Mouse (Mus musculus): ENCODE data around the gene Kcnc3. TPM values are rescaled to one million over a fixed set of nuclear protein-coding genes. Genes with fewer than 3 reads are reported as not detected.

Gene Kcnc3
- polyA plus RNA-seq, 1 experiment = 0.02 TPM

DNA sequence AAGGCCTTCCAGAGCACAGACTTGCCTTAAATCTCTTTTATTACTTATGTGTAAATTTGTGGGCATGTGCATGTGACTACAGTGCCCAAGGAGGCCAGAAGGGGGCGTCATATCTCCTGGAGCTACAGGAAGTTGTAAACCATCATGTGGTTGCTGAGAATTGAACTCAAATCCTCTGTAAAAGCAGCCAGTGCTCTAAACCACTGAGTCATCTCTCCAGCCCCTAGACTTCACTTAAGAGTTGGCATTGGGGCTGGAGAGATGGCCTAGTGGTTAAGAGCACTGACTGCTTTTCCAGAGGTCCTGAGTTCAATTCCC is 35.6 kb downstream of the Kcnc3 start:
- no peak for TF ChIP-seq GATA1 (IDR thresholded peaks at IDR 0.05; ENCODE audit: low read length)

DNA sequence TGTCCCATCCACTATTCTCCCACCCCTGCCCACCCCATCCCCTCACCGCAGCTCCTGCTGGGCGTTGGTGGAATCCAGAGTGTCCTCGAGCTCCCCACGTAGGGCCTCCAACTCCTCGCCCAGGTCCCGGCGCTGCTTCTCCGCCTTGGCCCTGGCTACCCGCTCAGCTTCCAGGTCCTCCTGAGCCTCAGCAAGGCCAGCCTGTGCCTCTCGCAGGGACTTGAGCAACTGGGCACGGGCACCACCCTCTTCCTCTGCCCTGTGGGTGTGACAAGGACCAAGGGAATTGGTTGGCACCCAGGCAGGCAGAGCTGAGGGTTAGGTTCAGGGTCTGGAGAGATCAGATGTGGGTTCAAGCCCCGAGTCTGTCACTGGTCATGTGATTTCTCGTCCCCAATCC is 36.5 kb downstream of the Kcnc3 start:
- no peak for TF ChIP-seq GATA1 (IDR thresholded peaks at IDR 0.05; ENCODE audit: low read length)

DNA sequence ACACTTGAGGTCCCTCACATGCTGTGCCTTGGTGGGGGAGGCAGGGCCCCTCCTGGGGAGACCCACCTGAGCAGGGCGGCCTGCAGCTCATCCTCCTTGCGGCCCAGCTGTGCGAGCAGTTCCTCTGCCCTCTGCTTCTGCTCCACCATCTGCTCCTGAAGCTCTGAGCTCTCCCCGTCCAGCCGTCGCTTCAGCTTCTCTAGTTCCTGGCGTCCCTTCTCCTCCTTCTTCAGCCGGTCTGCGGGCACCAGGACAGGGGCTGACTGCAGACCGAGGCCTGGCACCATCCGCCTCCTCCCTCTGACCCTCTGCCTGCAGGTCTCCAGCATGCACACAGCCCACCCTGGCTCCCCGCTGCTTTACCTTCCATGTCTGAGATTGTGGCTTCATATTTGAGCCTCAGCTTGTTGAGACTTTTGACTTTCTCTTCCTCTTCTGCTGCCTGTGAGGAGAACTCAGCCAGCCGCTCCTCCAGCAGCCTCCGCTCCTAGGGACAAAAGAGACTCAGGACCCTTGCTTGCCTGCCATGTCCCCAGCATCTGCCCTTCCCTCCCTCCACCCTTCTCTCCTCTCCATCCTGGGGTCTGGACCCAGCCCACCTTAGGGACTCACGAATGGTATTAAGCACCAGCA is 38.1 kb downstream of the Kcnc3 start:
- no peak for TF ChIP-seq GATA1 (IDR thresholded peaks at IDR 0.05; ENCODE audit: low read length)

DNA sequence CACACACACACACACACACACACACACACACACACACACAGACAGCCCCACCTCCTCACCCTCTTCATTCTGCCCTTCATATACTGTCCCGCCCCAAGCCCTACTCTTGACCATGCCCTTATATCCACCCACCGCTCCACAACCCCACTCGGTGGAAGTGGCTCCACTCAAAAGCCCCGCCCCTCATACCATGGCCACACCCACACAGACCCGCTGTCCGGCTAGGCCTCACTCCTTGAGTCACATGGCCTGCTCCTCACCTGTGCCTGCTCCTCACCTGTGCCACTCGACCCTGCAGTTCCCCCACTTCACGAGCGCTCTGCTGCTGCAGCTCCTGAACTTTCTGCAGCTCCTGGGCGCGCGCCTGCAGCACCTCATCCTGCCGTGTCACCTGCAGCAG is 40.0 kb downstream of the Kcnc3 start:
- TF ChIP-seq GATA1 (IDR thresholded peaks at IDR 0.05; ENCODE audit: low read length) = no peak

DNA sequence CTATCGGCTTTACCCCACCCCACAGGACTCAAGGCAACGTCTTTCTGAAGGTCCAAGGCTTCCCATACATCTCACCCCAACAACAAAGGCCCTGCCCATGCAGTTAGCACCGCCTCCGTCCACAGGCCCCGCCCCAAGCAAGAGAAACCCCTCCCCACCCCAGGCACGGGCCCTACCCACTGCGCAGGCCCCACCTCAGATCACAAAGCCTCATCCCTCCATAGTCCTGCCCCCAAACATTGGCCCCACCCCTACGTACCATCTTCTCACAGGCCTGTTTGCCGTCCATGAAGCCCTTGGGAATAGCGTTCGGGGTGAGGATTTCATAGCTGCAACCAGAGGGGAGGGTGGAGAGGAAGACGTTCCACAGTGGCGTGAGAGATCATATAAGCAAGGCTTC is 42.2 kb downstream of the Kcnc3 start:
- no peak for TF ChIP-seq GATA1 (IDR thresholded peaks at IDR 0.05; ENCODE audit: low read length)

DNA sequence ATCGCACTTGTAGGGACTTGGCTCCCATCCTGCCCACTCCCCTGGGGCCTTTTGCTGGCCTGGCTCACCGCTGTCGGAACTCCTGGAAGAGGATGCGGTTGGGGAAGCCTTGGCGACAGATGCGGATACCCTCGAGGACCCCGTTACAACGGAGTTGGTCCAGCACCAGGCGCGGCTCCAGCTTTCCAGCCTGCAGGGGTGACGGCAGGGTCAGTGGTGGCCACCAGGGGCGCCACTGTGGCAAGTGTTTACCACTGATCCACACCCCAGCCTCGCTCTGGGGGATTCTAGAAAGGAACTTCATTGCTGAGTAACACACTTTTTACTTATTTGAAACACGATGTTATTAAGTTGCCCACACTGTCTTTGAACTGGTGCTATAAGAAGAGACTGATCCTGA is 42.9 kb downstream of the Kcnc3 start:
- no peak for TF ChIP-seq GATA1 (IDR thresholded peaks at IDR 0.05; ENCODE audit: low read length)

DNA sequence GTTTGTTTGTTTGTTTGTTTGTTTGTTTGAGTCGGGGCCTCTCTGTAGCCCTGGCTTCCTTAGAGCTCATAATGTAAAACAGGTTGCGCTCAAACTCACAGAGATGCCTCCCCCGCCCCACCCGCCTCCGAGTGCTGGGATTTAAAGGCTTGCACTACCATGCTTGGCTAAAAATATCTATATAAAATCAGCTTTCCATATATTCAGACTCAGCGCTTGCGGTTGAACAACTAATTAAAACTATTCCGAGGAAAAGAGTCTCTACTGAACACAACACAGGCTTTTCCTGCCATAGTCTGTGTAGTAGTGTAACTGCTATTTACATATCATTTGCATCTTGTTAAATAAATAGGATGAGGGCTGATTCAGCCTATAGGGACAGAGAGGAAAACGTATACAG is 46.2 kb downstream of the Kcnc3 start:
- TF ChIP-seq GATA1 (IDR thresholded peaks at IDR 0.05; ENCODE audit: low read length) = no peak

DNA sequence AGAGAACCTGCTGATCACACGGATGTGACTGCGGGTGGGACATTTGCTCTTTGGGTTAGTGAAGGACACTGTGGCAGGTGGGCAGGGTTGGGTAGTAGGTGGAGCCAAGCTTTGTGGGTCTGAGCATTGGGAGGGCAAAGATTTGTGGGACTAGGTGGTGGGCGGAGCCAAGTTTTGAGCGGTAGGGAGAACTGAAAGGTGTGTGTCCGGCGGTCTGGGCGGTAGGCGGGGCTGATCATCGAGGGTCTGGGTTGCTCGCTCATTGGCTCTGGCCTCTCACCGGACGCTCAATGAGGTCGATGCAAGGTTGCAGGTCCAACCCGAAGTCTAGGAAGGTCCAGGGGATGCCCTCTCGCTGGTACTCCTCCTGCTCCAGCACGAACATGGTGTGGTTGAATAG is 48.2 kb downstream of the Kcnc3 start:
- no peak for TF ChIP-seq GATA1 (IDR thresholded peaks at IDR 0.05; ENCODE audit: low read length)

DNA sequence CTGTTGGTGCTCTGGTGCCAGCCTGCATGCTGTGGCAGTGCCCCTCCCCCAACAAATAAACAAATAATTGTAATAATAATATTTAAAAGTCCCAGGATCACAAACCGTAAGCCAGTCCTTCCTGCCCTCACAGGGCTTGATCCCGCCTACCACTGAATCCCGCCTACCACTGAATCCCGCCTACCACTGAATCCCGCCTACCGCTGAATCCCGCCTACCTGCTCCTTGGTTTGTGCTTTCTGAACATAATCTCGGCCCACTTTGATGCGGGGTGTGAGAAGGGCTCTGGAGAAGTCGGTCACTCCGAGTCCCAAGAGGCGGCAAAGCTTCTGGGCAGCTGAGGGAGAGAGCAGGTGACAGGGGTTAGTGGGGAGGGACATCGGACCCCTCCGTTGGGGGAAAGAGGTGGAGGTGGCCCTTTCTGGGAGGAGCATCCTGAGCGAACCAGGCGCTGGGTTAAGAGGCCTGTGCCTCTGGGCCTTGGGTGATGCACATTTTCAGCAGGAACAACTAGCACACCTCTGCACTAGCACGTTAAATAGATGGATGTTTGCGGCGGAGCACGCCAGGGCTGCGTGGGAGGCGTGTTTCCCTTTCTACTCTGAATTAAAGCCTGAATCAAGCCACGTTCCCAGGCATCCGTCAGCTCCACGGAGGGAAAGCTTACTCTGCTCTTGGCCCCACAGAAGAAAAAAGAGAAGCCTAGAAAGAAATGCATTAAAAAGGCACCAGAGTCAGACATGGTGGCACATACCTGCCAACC is 50.6 kb downstream of the Kcnc3 start:
- TF ChIP-seq GATA1 (IDR thresholded peaks at IDR 0.05; ENCODE audit: low read length) = no peak

DNA sequence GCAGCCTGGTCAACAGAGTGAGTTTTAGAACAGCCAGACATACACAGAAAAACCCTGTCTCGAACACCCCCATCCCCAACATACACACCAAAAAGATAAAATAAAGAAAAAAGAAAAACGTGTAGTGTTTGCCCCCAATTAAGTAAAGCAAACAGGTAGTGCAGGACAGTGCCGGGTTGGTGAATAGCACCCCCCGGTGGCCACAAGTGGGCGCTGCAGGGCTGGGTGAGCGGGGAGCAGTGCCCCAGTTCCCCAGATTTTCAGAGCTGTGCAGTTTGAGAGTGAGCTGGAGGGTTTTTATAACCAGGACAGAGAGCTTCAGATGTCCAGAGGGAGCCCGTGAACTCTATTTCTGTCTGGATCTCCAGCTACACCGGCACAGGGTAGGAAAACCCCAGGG is 51.4 kb downstream of the Kcnc3 start:
- TF ChIP-seq GATA1 (IDR thresholded peaks at IDR 0.05; ENCODE audit: low read length) = no peak

DNA sequence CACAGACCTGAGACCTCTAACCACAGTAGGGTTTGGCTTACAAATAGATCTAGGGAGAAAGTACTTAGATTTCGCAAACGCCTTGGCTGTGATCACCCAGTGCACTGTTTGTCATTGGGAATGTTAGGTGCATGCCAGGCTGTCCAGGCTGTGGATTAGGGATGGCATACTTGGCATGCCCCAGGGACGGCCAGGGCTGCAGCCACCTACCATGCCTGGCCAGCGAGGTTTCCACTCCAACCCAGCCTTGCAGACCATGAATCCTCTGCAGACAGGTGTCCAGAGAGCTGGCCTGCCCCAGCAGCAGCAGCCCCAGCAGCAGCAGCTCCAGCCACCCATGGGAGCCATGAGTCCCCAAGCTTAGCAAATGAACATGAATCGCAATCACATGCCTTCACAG is 54.8 kb downstream of the Kcnc3 start:
- no peak for TF ChIP-seq GATA1 (IDR thresholded peaks at IDR 0.05; ENCODE audit: low read length)

DNA sequence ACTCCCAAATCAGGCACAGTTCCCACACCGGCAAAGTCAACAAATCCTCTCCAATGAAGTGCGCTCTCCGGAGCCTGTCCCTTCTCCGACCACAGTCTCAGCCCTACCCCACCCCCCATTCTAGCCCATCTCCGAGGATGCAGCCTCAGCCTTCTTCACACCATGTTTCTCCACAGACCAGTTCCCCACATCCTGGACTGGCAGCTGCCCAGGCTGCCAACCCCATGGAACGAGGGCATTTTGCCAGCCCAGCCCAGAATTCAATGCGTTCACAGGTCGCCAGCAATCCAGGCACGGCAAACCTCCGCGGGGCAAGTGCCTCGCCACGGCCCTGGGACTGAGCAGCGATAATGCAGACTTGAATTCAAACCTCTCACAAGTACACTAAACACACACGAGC is 55.5 kb downstream of the Kcnc3 start:
- TF ChIP-seq GATA1 (IDR thresholded peaks at IDR 0.05; ENCODE audit: low read length) = no peak

DNA sequence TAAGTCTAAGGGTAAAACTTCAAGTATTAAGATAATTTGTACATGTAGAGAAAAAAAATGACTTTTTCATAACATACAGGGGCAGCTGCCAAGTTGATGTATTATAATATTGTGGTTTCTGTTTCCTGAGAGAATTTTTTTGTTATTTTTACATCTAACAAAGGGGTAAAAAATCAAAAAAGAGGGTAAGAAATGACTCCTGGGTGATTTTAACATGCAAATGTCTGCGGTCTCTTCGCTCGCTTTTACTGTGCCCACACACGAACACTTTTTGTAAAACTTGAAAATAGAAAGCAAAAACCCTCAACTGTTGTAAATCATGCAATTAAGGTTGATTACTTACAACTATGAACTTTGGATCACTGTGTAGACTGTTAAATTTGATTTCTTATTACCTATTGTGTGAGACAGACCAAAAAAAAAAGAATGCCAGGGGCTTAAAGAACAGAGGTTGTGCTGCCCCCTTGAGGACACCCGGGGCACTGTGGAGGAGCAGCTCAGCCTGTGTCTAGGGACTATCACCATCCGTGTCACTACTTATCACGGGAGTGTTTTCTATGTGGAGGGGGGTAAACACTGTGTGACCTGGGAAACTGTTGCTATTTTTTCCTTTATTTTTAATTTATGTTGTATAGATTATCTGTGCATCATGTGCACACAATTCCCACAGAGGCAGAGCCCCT is 56.7 kb downstream of the Kcnc3 start:
- no peak for TF ChIP-seq GATA1 (IDR thresholded peaks at IDR 0.05; ENCODE audit: low read length)

DNA sequence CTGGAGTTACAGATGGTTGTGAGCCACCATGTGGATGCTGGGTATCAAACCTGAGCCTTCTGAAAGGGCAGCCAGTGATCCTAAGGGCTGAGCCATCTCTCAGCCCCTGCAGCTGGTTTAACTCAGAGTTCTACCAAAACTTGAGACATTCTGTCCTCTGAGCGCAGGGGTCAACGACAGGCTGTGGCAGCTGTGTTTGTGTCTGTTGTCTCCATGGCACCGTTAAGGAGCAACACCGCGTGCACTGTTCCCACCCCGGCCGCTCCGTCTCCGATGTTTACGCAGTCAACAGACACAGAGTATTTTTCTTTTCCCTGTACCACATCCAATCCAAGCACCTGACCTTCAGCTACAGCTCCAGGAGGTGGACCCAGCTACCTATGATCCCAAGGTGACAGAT is 57.3 kb downstream of the Kcnc3 start:
- no peak for TF ChIP-seq GATA1 (IDR thresholded peaks at IDR 0.05; ENCODE audit: low read length)

DNA sequence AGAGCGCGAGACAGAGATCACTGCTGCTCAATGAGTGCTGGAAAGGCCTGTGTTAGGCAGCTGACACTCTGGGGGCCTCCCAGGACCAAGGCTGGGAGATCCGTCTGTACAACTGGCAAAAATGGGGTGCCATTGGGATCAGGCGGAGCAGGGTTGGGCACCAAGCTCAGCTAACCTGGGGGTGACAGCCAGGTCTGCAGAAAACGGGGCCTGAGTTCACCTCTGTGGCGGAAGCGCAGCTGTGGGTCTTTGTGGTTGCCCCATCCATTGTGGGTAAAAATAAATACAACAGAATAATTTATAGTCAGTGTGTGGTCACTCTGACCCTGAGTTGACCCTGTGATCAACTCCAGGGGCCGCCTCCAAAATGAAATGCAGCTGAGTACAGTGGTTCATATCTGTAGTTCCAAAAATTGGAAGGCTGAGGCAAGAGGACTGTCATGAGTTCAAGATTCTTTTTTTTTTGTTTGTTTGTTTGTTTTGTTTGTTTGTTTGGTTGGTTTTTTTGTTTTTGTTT is 58.7 kb downstream of the Kcnc3 start:
- no peak for TF ChIP-seq GATA1 (IDR thresholded peaks at IDR 0.05; ENCODE audit: low read length)

DNA sequence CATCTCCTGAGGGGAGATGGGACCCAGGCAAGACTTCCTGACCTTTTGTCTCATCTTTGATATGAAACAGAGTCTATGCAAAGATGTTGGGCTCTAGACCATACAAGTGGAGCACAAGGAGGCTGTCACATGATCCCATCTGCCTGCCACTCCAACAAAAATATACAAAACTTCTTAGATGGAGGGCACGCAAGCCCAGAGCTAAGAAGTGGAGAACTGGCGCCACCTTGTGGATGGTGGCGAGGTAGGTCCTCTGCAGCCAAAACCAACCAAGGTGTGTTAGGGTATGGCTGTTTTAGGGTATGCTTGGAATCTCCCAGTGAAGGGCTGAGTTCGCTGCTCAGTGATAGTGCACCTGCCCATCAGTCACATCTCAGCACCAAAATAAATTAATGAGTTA is 59.5 kb downstream of the Kcnc3 start:
- no peak for TF ChIP-seq GATA1 (IDR thresholded peaks at IDR 0.05; ENCODE audit: low read length)

DNA sequence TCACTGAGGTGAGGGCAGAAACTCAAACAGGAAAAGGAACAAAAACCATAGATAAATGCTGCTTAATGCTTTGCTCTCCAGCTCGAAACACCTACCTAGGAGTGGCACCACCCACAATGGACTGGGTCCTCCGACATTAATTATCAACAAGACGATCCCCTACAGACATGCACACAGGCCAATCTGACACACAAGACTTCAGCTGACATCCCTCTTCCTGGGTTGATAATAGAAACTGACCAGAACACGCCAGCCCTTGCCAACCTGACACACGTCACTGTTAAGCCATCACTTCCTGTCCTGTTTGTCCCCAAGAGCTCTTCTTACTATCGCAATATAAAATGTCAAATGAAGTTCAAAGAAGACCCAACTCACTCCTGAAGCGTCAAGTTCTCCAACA is 61.0 kb downstream of the Kcnc3 start:
- TF ChIP-seq GATA1 (IDR thresholded peaks at IDR 0.05; ENCODE audit: low read length) = no peak
